Mouse (Mus musculus) testis, adult 10 weeks (tissue): Measurements from ENCODE around the gene Cd99l2. TPM values are rescaled to one million over a fixed set of nuclear protein-coding genes. Genes with fewer than 3 reads are reported as not detected.

Experiments used
- polyA plus RNA-seq: library from polyadenylated mRNA; stranded (reverse); fragments of 350-450 nt; fragmentation: Illumina TruSeq; extraction: RNeasy Lipid Tissue Mini Kit (QIAGEN cat#74804); gene quantifications from one replicate; pipeline ENCODE4 v1.2.3, GENCODE M21; 2014; ENCODE audit warnings: low read depth, low replicate concordance

Gene Cd99l2
- 7.0 TPM for polyA plus RNA-seq

DNA sequence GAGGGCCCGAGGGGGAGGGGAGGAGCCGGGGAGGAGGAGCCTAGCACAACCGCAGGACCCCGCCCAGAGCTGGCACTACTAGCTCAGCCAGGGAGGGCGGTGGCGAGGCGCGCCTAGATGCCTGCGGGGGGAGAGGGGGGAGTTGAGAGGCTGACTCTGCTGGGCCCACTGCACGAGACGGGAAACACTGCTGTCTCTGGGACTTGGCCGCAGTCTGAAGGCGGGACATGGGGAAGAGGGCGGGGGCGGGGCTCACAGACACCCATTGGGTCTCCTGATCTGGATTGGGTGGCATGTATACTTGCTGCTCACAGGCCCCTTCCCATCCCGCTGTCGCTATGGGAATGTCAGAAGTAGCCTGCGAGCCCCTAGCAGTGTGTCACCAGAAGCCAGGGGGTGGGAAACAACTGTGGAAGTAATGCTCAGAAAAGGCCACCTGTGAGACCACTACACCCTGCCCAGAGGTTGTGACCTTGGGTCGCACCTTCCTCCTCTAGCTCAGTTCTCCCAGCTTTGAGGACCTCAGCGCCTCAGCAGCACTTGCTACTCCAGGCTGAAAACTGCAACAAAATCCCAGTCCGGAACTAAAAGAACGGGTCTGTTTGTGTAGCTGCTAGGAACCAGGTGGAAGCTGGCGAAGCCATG is at the start of gene Cd99l2:
Cd99l2 (minus strand) TSS at position 216 of the 645 bp plus-strand sequence.

Other genes with a start within 250 kb of the Cd99l2 start
- gene Mtmr1, start 128.1 kb downstream of the Cd99l2 start, polyA plus RNA-seq: 26.9 TPM
- gene Hmgb3, start 63.1 kb upstream of the Cd99l2 start, polyA plus RNA-seq: 122 TPM
- 0.06 TPM for gene Gpr50, start 170.8 kb upstream of the Cd99l2 start, polyA plus RNA-seq